9 mouse cellular contexts compared by ENCODE assay signal in genomic region chr16:62826156-62827001, GRCm38 (mm10). TPM values are rescaled to one million over a fixed set of nuclear protein-coding genes. Genes with fewer than 3 reads are reported as not detected.
DNase-seq lines count a peak whose midpoint lies in the region; ATAC-seq and TF ChIP-seq lines count a peak whose summit lies in the region.
"Had no signal": no experiment of that assay in that cellular context is flagged by ENCODE, and none has a peak within 500 bp of the region (broad histone marks: within the 10 kb centered on the region; RNA-seq: fewer than 3 reads in every experiment).

No protein-coding gene starts in this region.

- TF ChIP-seq EP300 in heart, adult 2 months (IDR thresholded peaks at IDR 0.05; ENCODE audit: insufficient read depth, low read depth, low read length) = no peak

- DNase-seq in heart, adult 2 months = no peak
- DNase-seq in heart, postnatal 36 days = no peak
- DNase-seq in testis, postnatal 10 days (ENCODE audit: low spot score) = no peak
- DNase-seq in embryo, embryonic 11 days = peak; percentile 77
- no peak for DNase-seq in spleen, postnatal 10 days (ENCODE audit: low spot score in 2 of 2)

- peak; percentile 91 for TF ChIP-seq CTCF in heart, adult 2 months (IDR thresholded peaks at IDR 0.05)
- TF ChIP-seq CTCF in testis, adult 2 months (IDR thresholded peaks at IDR 0.05; ENCODE audit: control insufficient read depth, insufficient read depth, insufficient replicate concordance, low read depth, low read length) = peak; percentile 22; the same call in 1 of the 2 replicates

- H3K36me3 ChIP-seq in heart, adult 2 months (ENCODE audit: control insufficient read depth, insufficient read depth, low read length) = no peaks in the 10 kb centered on the region
- no peaks in the 10 kb centered on the region; the same call in 1 of the 2 replicates for H3K36me3 ChIP-seq in testis, adult 2 months (ENCODE audit: control insufficient read depth, insufficient read depth, low read length)

- H3K79me2 ChIP-seq in heart, adult 2 months (replicated peaks; ENCODE audit: control insufficient read depth, insufficient read depth, low read length) = no peaks in the 10 kb centered on the region

- no peak for TF ChIP-seq POLR2A in heart, adult 2 months (IDR thresholded peaks at IDR 0.05; ENCODE audit: insufficient read depth, low read depth, low read length)
- no peak for TF ChIP-seq POLR2A in testis, adult 2 months (IDR thresholded peaks at IDR 0.05; ENCODE audit: control insufficient read depth, low read depth, low read length)

- no peak overlapping the region for H3K27ac ChIP-seq in heart, adult 2 months
- no peak overlapping the region for H3K27ac ChIP-seq in testis, adult 2 months (ENCODE audit: control insufficient read depth, insufficient read depth, low read depth, low read length)
- H3K27ac ChIP-seq: embryonic facial prominence, embryonic 12.5 days had no signal

- intact Hi-C loops in heart, adult 2 months (cut with DNase I) = loop anchor here (2.0 kb wide), 1 partner anchor 44 kb away; no protein-coding TSS in a partner anchor
- intact Hi-C loops in heart, postnatal 36 days (cut with DNase I) = loop anchor here (2.0 kb wide), 1 partner anchor 42 kb away; no protein-coding TSS in a partner anchor

- H3K4me3 ChIP-seq in heart, adult 2 months = no peak overlapping the region
- no peak overlapping the region for H3K4me3 ChIP-seq in testis, adult 2 months (ENCODE audit: control insufficient read depth, low read depth, low read length)
- H3K4me3 ChIP-seq: embryonic facial prominence, embryonic 12.5 days had no signal

- ATAC-seq in megakaryocyte progenitor cell, adult 5-6 weeks (replicated peaks; ENCODE audit: poor library complexity) = peak; percentile 94
- ATAC-seq in erythroblast, adult 5-6 weeks (replicated peaks; ENCODE audit: low FRiP score, poor library complexity, severe bottlenecking) = no peak; the same call in 1 of the 2 replicates

- no peak overlapping the region for H3K9ac ChIP-seq in heart, adult 2 months (ENCODE audit: low read depth, low read length)
- H3K9ac ChIP-seq: embryonic facial prominence, embryonic 12.5 days had no signal

- no peaks in the 10 kb centered on the region for H3K4me1 ChIP-seq in heart, adult 2 months (ENCODE audit: control insufficient read depth, insufficient read depth, low read length)
- no peaks in the 10 kb centered on the region for H3K4me1 ChIP-seq in testis, adult 2 months (ENCODE audit: control insufficient read depth, insufficient read depth, low read length)
- H3K4me1 ChIP-seq: embryonic facial prominence, embryonic 12.5 days had no signal

- no peaks in the 10 kb centered on the region for H3K27me3 ChIP-seq in heart, adult 2 months (ENCODE audit: control insufficient read depth, insufficient read depth, low read length)
- H3K27me3 ChIP-seq in testis, adult 2 months (ENCODE audit: control insufficient read depth, insufficient read depth, low read length) = no peaks in the 10 kb centered on the region
- H3K27me3 ChIP-seq: embryonic facial prominence, embryonic 12.5 days had no signal

- WGBS in heart, adult 2 months = 62% methylated on average over 12 of the region's 12 CpGs

RNA-seq across cellular contexts. Expression of gene Stx19, which starts 11.9 kb away (rescaled TPM):
- not detected for total RNA-seq in heart, adult 2 months (2021)
- polyA plus RNA-seq in heart, adult 2 months (2012; rRNA removed) = 0.06 TPM in 1 of 2 replicates, not detected in the other
- not detected for total RNA-seq in heart, postnatal 36 days (2021)
- polyA plus RNA-seq in testis, adult 2 months (2012; rRNA removed) = not detected in 2 replicates
- not detected in 2 replicates for total RNA-seq in megakaryocyte progenitor cell, adult 5-6 weeks (2015)
- not detected in 2 replicates for total RNA-seq in megakaryocyte progenitor cell, adult 5-6 weeks (2017)
- total RNA-seq in erythroblast, adult 5-6 weeks (2015; ENCODE audit: low replicate concordance) = not detected in 2 replicates
- not detected in 2 replicates for total RNA-seq in erythroblast, adult 5-6 weeks (2017; ENCODE audit: low replicate concordance)

RNA-seq across cellular contexts. Expression of gene Arl13b, which starts 20.5 kb away (rescaled TPM):
- 1 to 10 TPM; 7.5 to 8.1 TPM for total RNA-seq in heart, adult 2 months (2021)
- 1.4 and 5.5 TPM in 2 replicates for polyA plus RNA-seq in heart, adult 2 months (2012; rRNA removed)
- total RNA-seq in heart, postnatal 36 days (2021) = 1 to 10 TPM; 8.2 to 10.0 TPM
- 31.3 and 31.4 TPM in 2 replicates for polyA plus RNA-seq in testis, adult 2 months (2012; rRNA removed)
- total RNA-seq in megakaryocyte progenitor cell, adult 5-6 weeks (2015) = 8.3 and 8.8 TPM in 2 replicates
- total RNA-seq in megakaryocyte progenitor cell, adult 5-6 weeks (2017) = 6.0 and 6.8 TPM in 2 replicates
- 0.19 and 0.84 TPM in 2 replicates for total RNA-seq in erythroblast, adult 5-6 weeks (2015; ENCODE audit: low replicate concordance)
- total RNA-seq in erythroblast, adult 5-6 weeks (2017; ENCODE audit: low replicate concordance) = 2.4 and 2.5 TPM in 2 replicates

RNA-seq across cellular contexts. Expression of gene Pros1, which starts 27.7 kb away (rescaled TPM):
- total RNA-seq in heart, adult 2 months (2021) = 10 to 100 TPM; 15.5 to 17.0 TPM
- polyA plus RNA-seq in heart, adult 2 months (2012; rRNA removed) = 5.9 and 10.2 TPM in 2 replicates
- 10 to 100 TPM; 18.5 to 21.1 TPM for total RNA-seq in heart, postnatal 36 days (2021)
- polyA plus RNA-seq in testis, adult 2 months (2012; rRNA removed) = 6.9 and 8.9 TPM in 2 replicates
- 2.3 and 3.8 TPM in 2 replicates for total RNA-seq in megakaryocyte progenitor cell, adult 5-6 weeks (2015)
- 4.1 and 6.1 TPM in 2 replicates for total RNA-seq in megakaryocyte progenitor cell, adult 5-6 weeks (2017)
- 1.3 and 2.5 TPM in 2 replicates for total RNA-seq in erythroblast, adult 5-6 weeks (2015; ENCODE audit: low replicate concordance)
- total RNA-seq in erythroblast, adult 5-6 weeks (2017; ENCODE audit: low replicate concordance) = 4.5 and 4.7 TPM in 2 replicates

RNA-seq across cellular contexts. Expression of gene Nsun3, which starts 39.8 kb away (rescaled TPM):
- 1 to 10 TPM; 3.7 to 5.3 TPM for total RNA-seq in heart, adult 2 months (2021)
- 3.0 and 5.7 TPM in 2 replicates for polyA plus RNA-seq in heart, adult 2 months (2012; rRNA removed)
- total RNA-seq in heart, postnatal 36 days (2021) = 1 to 10 TPM; 7.6 to 7.8 TPM
- 4.3 and 4.6 TPM in 2 replicates for polyA plus RNA-seq in testis, adult 2 months (2012; rRNA removed)
- total RNA-seq in megakaryocyte progenitor cell, adult 5-6 weeks (2015) = 80.9 and 89.4 TPM in 2 replicates
- 16.6 and 23.4 TPM in 2 replicates for total RNA-seq in megakaryocyte progenitor cell, adult 5-6 weeks (2017)
- 7.9 and 16.5 TPM in 2 replicates for total RNA-seq in erythroblast, adult 5-6 weeks (2015; ENCODE audit: low replicate concordance)
- 5.9 and 8.2 TPM in 2 replicates for total RNA-seq in erythroblast, adult 5-6 weeks (2017; ENCODE audit: low replicate concordance)
